Mouse (Mus musculus) hindbrain, embryonic 13.5 days (tissue): ENCODE measurements around the gene Prom1. TPM values are rescaled to one million over a fixed set of nuclear protein-coding genes. Genes with fewer than 3 reads are reported as not detected.

ENCODE experiments used
- ATAC-seq: fragments of 200-750 bp; cut with Nextera tagmentation; 2 replicates; pipeline ENCODE4 v1.8.0; 2017; ENCODE audit warnings: moderate TSS enrichment; ENCODE audit not compliant: low FRiP score
- H3K27ac ChIP-seq: fragments of 300-500 bp; sonication (generic); 2 replicates; pipeline ENCODE4 v1.5.1; 2015; ENCODE audit warnings: inconsistent platforms, mild to moderate bottlenecking, moderate library complexity
- H3K27me3 ChIP-seq: fragments of 300-500 bp; sonication (generic); 2 replicates; pipeline ENCODE4 v1.6.1; 2015; ENCODE audit warnings: mild to moderate bottlenecking, inconsistent platforms
- H3K36me3 ChIP-seq: fragments of 300-500 bp; sonication (generic); 2 replicates; pipeline ENCODE4 v1.6.1; 2015; ENCODE audit warnings: mild to moderate bottlenecking, inconsistent platforms
- H3K4me1 ChIP-seq: fragments of 300-500 bp; sonication (generic); replicated peaks from 2 replicates; pipeline ENCODE4 v1.6.1; 2015; ENCODE audit warnings: inconsistent platforms
- H3K4me2 ChIP-seq: fragments of 300-500 bp; sonication (generic); 2 replicates; pipeline ENCODE4 v1.6.1; 2015; ENCODE audit warnings: inconsistent platforms, mild to moderate bottlenecking, moderate library complexity
- H3K4me3 ChIP-seq: fragments of 300-500 bp; sonication (generic); 2 replicates; pipeline ENCODE4 v1.5.1; 2015; ENCODE audit warnings: mild to moderate bottlenecking, inconsistent platforms
- H3K9ac ChIP-seq: fragments of 300-500 bp; sonication (generic); 2 replicates; pipeline ENCODE4 v1.6.1; 2015; ENCODE audit warnings: mild to moderate bottlenecking, inconsistent platforms
- H3K9me3 ChIP-seq: fragments of 300-500 bp; sonication (generic); 2 replicates; pipeline ENCODE4 v1.6.1; 2016; ENCODE audit warnings: inconsistent platforms
- WGBS: fragments of 180-500 bp; shearing (Covaris S2); methylation state at CpG from one replicate; pipeline ENCODE4 v1.1.7; 2015; 5-methylcytosine and 5-hydroxymethylcytosine counted together
- polyA plus RNA-seq: library from polyadenylated mRNA; unstranded; fragments of >200 nt; fragmentation: Nextera tagmentation; extraction: Ambion mirVana; gene quantifications from 2 replicates; pipeline ENCODE4 v1.2.1, GENCODE M21; 2015

The Prom1 gene
- polyA plus RNA-seq, 1 experiment from 2014 or later: 41.9 TPM

GRCm38 (mm10) chr5:44104120-44104519 lies 2.3 kb upstream of the Prom1 start:
- H3K27me3 ChIP-seq: no peaks in the 10 kb centered on the region
- no peak overlapping the region for H3K9ac ChIP-seq
- H3K36me3 ChIP-seq: no peaks in the 10 kb centered on the region
- H3K4me2 ChIP-seq: no peak overlapping the region
- H3K4me3 ChIP-seq: no peak overlapping the region
- 61% methylated on average over 2 of the region's 2 CpGs for WGBS
- no peak for ATAC-seq
- peaks cover 21% of the 10 kb centered on the region for H3K4me1 ChIP-seq
- H3K27ac ChIP-seq: no peak overlapping the region
- H3K9me3 ChIP-seq: peaks cover 3% of the 10 kb centered on the region; the same call in 1 of the 2 replicates

- Histone ChIP-seq H3K9ac (no peak overlapping the region), H3K4me1 (peaks cover 26% of the 10 kb centered on the region), H3K36me3 (no peaks in the 10 kb centered on the region), H3K9me3 (peaks cover 3% of the 10 kb centered on the region; the same call in 1 of the 2 replicates), H3K27ac (no peak overlapping the region), H3K4me3 (no peak overlapping the region), H3K4me2 (no peak overlapping the region), H3K27me3 (no peaks in the 10 kb centered on the region)
- ATAC-seq: no peak
- WGBS: 96% methylated on average over 7 of the region's 7 CpGs
Observed at GRCm38 (mm10) chr5:44103121-44103520, 1.3 kb upstream of the Prom1 start.

GRCm38 (mm10) chr5:44100544-44101230 lies 1.1 kb downstream of the Prom1 start:
- H3K9ac ChIP-seq: peak overlapping the region; percentile 86
- peak; percentile 82 for ATAC-seq
- H3K4me1 ChIP-seq: peaks cover 26% of the 10 kb centered on the region
- no peaks in the 10 kb centered on the region for H3K27me3 ChIP-seq
- no peaks in the 10 kb centered on the region for H3K36me3 ChIP-seq
- H3K4me3 ChIP-seq: peak overlapping the region; percentile 72
- H3K4me2 ChIP-seq: peak overlapping the region; percentile 90
- peaks cover 3% of the 10 kb centered on the region; the same call in 1 of the 2 replicates for H3K9me3 ChIP-seq
- WGBS: under 1% methylated on average over 43 of the region's 43 CpGs
- H3K27ac ChIP-seq: peak overlapping the region; percentile 86

GRCm38 (mm10) chr5:44100187-44100543 lies 1.7 kb downstream of the Prom1 start:
- Histone ChIP-seq H3K27me3 (no peaks in the 10 kb centered on the region), H3K4me1 (peaks cover 26% of the 10 kb centered on the region), H3K36me3 (no peaks in the 10 kb centered on the region), H3K9me3 (peaks cover 3% of the 10 kb centered on the region; the same call in 1 of the 2 replicates), H3K9ac (peak overlapping the region; percentile 86), H3K4me3 (peak overlapping the region; percentile 72), H3K27ac (peak overlapping the region; percentile 86), H3K4me2 (peak overlapping the region; percentile 90)
- ATAC-seq: no peak; the same call in 1 of the 2 replicates
- WGBS: 2% methylated on average over 12 of the region's 12 CpGs

GRCm38 (mm10) chr5:44096996-44097395 lies 4.8 kb downstream of the Prom1 start:
- H3K27ac ChIP-seq: no peak overlapping the region
- no peaks in the 10 kb centered on the region for H3K9me3 ChIP-seq
- WGBS: 84% methylated on average over 5 of the region's 5 CpGs
- H3K36me3 ChIP-seq: peaks cover 21% of the 10 kb centered on the region
- peaks cover 24% of the 10 kb centered on the region for H3K4me1 ChIP-seq
- no peak overlapping the region for H3K4me2 ChIP-seq
- H3K27me3 ChIP-seq: no peaks in the 10 kb centered on the region
- no peak overlapping the region for H3K9ac ChIP-seq
- no peak for ATAC-seq
- no peak overlapping the region for H3K4me3 ChIP-seq

GRCm38 (mm10) chr5:44096106-44096505 lies 5.7 kb downstream of the Prom1 start:
- 92% methylated on average over 10 of the region's 10 CpGs for WGBS
- Histone ChIP-seq H3K36me3 (peaks cover 30% of the 10 kb centered on the region), H3K27ac (no peak overlapping the region), H3K9ac (no peak overlapping the region), H3K9me3 (no peaks in the 10 kb centered on the region), H3K4me2 (no peak overlapping the region), H3K4me1 (peaks cover 17% of the 10 kb centered on the region), H3K4me3 (no peak overlapping the region), H3K27me3 (no peaks in the 10 kb centered on the region)
- no peak for ATAC-seq

- Histone ChIP-seq H3K9me3 (no peaks in the 10 kb centered on the region), H3K4me1 (peaks cover 17% of the 10 kb centered on the region), H3K27ac (no peak overlapping the region), H3K4me2 (no peak overlapping the region), H3K27me3 (no peaks in the 10 kb centered on the region), H3K36me3 (peaks cover 31% of the 10 kb centered on the region), H3K4me3 (no peak overlapping the region), H3K9ac (no peak overlapping the region)
- 91% methylated on average over 7 of the region's 7 CpGs for WGBS
- no peak for ATAC-seq
Observed at GRCm38 (mm10) chr5:44095697-44096096, 6.1 kb downstream of the Prom1 start.

- no peak overlapping the region for H3K4me2 ChIP-seq
- WGBS: 70% methylated on average over 5 of the region's 5 CpGs
- H3K9ac ChIP-seq: no peak overlapping the region
- no peak for ATAC-seq
- H3K27ac ChIP-seq: no peak overlapping the region
- no peak overlapping the region for H3K4me3 ChIP-seq
- no peaks in the 10 kb centered on the region for H3K27me3 ChIP-seq
- no peaks in the 10 kb centered on the region for H3K9me3 ChIP-seq
- no peaks in the 10 kb centered on the region for H3K4me1 ChIP-seq
- H3K36me3 ChIP-seq: peaks cover 10% of the 10 kb centered on the region
Observed at GRCm38 (mm10) chr5:44087034-44087433, 14.8 kb downstream of the Prom1 start.

GRCm38 (mm10) chr5:44085871-44086270 lies 16.0 kb downstream of the Prom1 start:
- H3K9me3 ChIP-seq: no peaks in the 10 kb centered on the region
- H3K9ac ChIP-seq: no peak overlapping the region
- no peak overlapping the region for H3K27ac ChIP-seq
- H3K36me3 ChIP-seq: no peaks in the 10 kb centered on the region
- no peak overlapping the region for H3K4me2 ChIP-seq
- H3K27me3 ChIP-seq: no peaks in the 10 kb centered on the region
- H3K4me1 ChIP-seq: no peaks in the 10 kb centered on the region
- no peak overlapping the region for H3K4me3 ChIP-seq
- 97% methylated on average over 7 of the region's 7 CpGs for WGBS
- no peak for ATAC-seq

GRCm38 (mm10) chr5:44081108-44081507 lies 20.7 kb downstream of the Prom1 start:
- no peaks in the 10 kb centered on the region for H3K36me3 ChIP-seq
- 77% methylated on average over 1 of the region's 1 CpGs for WGBS
- H3K27ac ChIP-seq: no peak overlapping the region
- no peaks in the 10 kb centered on the region for H3K9me3 ChIP-seq
- H3K4me2 ChIP-seq: no peak overlapping the region
- no peak overlapping the region for H3K4me3 ChIP-seq
- H3K4me1 ChIP-seq: 0 out of 2 replicates have a peak, but pooled peaks cover 5% of the 10 kb centered on the region
- no peaks in the 10 kb centered on the region for H3K27me3 ChIP-seq
- ATAC-seq: no peak
- H3K9ac ChIP-seq: no peak overlapping the region

GRCm38 (mm10) chr5:44080276-44081054 lies 21.4 kb downstream of the Prom1 start:
- no peak overlapping the region for H3K9ac ChIP-seq
- H3K4me1 ChIP-seq: 0 out of 2 replicates have a peak, but pooled peaks cover 5% of the 10 kb centered on the region
- H3K4me3 ChIP-seq: no peak overlapping the region
- ATAC-seq: no peak
- no peak overlapping the region for H3K27ac ChIP-seq
- WGBS: 76% methylated on average over 8 of the region's 8 CpGs
- H3K4me2 ChIP-seq: no peak overlapping the region
- no peaks in the 10 kb centered on the region for H3K9me3 ChIP-seq
- H3K27me3 ChIP-seq: no peaks in the 10 kb centered on the region
- H3K36me3 ChIP-seq: no peaks in the 10 kb centered on the region

- no peak overlapping the region for H3K4me3 ChIP-seq
- H3K36me3 ChIP-seq: no peaks in the 10 kb centered on the region
- H3K4me1 ChIP-seq: 0 out of 2 replicates have a peak, but pooled peaks cover 5% of the 10 kb centered on the region
- ATAC-seq: no peak
- H3K4me2 ChIP-seq: no peak overlapping the region
- H3K27me3 ChIP-seq: no peaks in the 10 kb centered on the region
- H3K9ac ChIP-seq: no peak overlapping the region
- no peaks in the 10 kb centered on the region for H3K9me3 ChIP-seq
- 100% methylated on average over 1 of the region's 1 CpGs for WGBS
- H3K27ac ChIP-seq: no peak overlapping the region
Observed at GRCm38 (mm10) chr5:44075432-44075831, 26.4 kb downstream of the Prom1 start.
